Mouse (Mus musculus): ENCODE measurements around the gene Pik3r3.

DNA sequence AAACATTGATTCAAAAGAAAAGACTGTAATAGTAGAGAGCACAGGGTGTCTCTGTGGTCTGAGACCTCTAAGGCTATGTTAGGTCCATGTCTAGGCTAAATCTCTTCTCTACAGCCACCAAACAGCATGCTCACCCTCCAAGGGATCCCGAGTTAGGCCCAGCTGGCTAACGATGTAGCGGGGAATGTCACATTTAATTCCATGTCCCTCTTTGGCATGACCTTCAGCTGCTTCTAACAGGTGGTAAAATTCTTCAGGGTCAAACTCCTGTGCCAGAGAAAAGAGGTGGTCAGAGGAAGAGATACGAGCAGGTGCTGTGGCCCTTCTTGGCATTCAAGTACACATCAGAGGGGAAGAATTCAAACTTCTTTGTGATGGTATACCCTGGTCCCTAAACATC is 96.2 kb downstream of the Pik3r3 start:
- TF ChIP-seq TAL1 (conservative IDR thresholded peaks at IDR 0.05; ENCODE audit: low read depth, low read length), result no peak
- TF ChIP-seq CTCF (IDR thresholded peaks at IDR 0.05; ENCODE audit: low read depth, low read length), result no peak
- TF ChIP-seq GATA2 (IDR thresholded peaks at IDR 0.05; ENCODE audit: borderline replicate concordance, low read depth, low read length), result no peak
- no peak for TF ChIP-seq GATA1 (IDR thresholded peaks at IDR 0.05; ENCODE audit: borderline replicate concordance, low read length)
